Mouse (Mus musculus) CD4-positive naive resting alpha-beta T cell, adult 76 days (primary cell): ENCODE results near the gene Nectin2. TPM values are rescaled to one million over a fixed set of nuclear protein-coding genes. Genes with fewer than 3 reads are reported as not detected.

ENCODE experiments used
- total RNA-seq: library from RNA; stranded (reverse); gene quantifications from one replicate; pipeline ENCODE4 v1.2.4, GENCODE M21; 2023

Gene Nectin2
- 0.38 TPM for total RNA-seq

GRCm38 (mm10) chr7:19750217-19751069 is at the start of gene Nectin2:
Nectin2 (minus strand) TSS chr7:19750483.

GRCm38 (mm10) chr7:19796697-19797588 is 46.7 kb upstream of the Nectin2 start, which contains the start of gene Cblc:
Cblc (minus strand) TSS chr7:19796809.

GRCm38 (mm10) chr7:19770984-19771391 is 20.7 kb upstream of the Nectin2 start, which contains the start of gene Bcam:
Bcam (minus strand) TSS chr7:19771016.

GRCm38 (mm10) chr7:19715239-19716054 is 34.8 kb downstream of the Nectin2 start, which contains the start of gene Tomm40:
Tomm40 (minus strand) TSS chr7:19715438.

GRCm38 (mm10) chr7:19698907-19699826 is 51.1 kb downstream of the Nectin2 start, which contains the start of gene Apoe:
Apoe (minus strand) TSS chr7:19699188.

GRCm38 (mm10) chr7:19691873-19692865 is 58.1 kb downstream of the Nectin2 start, which contains the start of gene Apoc1:
Apoc1 (minus strand) TSS chr7:19692660.

GRCm38 (mm10) chr7:19681202-19681694 is 69.0 kb downstream of the Nectin2 start, which contains the start of the genes Gm44805 and Apoc4:
Gm44805 (minus strand) TSS chr7:19681423.
Apoc4 (minus strand) TSS chr7:19681479.

GRCm38 (mm10) chr7:19677872-19678271 is 72.4 kb downstream of the Nectin2 start, which contains the start of gene Apoc2:
Apoc2 (minus strand) TSS chr7:19677941.

Other genes starting within 250 kb of the Nectin2 start
- gene Bloc1s3, start 242.1 kb downstream of the Nectin2 start, total RNA-seq, result 3.3 TPM
- gene Trappc6a, start 242.1 kb downstream of the Nectin2 start, total RNA-seq, result 23.3 TPM
- not detected for gene Nkpd1, start 232.6 kb downstream of the Nectin2 start, total RNA-seq
- gene Ppp1r37, start 187.4 kb downstream of the Nectin2 start, total RNA-seq, result 56.4 TPM
- gene Zfp296, start 173.2 kb downstream of the Nectin2 start, total RNA-seq, result 1.5 TPM
- 42.3 TPM for gene Gemin7, start 172.9 kb downstream of the Nectin2 start, total RNA-seq
- gene Clasrp, start 146.0 kb downstream of the Nectin2 start, total RNA-seq, result 87.2 TPM
- gene Relb, start 121.0 kb downstream of the Nectin2 start, total RNA-seq, result 67.9 TPM
- 87.9 TPM for gene Clptm1, start 85.5 kb downstream of the Nectin2 start, total RNA-seq
- gene Apoc2, start 72.5 kb downstream of the Nectin2 start, total RNA-seq, result not detected
- not detected for gene Gm44805, start 69.1 kb downstream of the Nectin2 start, total RNA-seq
- gene Apoc4, start 69.0 kb downstream of the Nectin2 start, total RNA-seq, result not detected
- not detected for gene Apoc1, start 57.8 kb downstream of the Nectin2 start, total RNA-seq
- gene Apoe, start 51.3 kb downstream of the Nectin2 start, total RNA-seq, result 36.3 TPM
- 48.0 TPM for gene Tomm40, start 35.0 kb downstream of the Nectin2 start, total RNA-seq
- gene Bcam, start 20.5 kb upstream of the Nectin2 start, total RNA-seq, result 0.23 TPM
- not detected for gene Cblc, start 46.3 kb upstream of the Nectin2 start, total RNA-seq
- gene Bcl3, start 72.3 kb upstream of the Nectin2 start, total RNA-seq, result 23.5 TPM
- gene Gm19345, start 101.5 kb upstream of the Nectin2 start, total RNA-seq, result not detected
- 1.6 TPM for gene Ceacam16, start 110.8 kb upstream of the Nectin2 start, total RNA-seq
- not detected for gene Ceacam19, start 137.5 kb upstream of the Nectin2 start, total RNA-seq
- 120 TPM for gene Pvr, start 170.7 kb upstream of the Nectin2 start, total RNA-seq
- gene Igsf23, start 200.3 kb upstream of the Nectin2 start, total RNA-seq, result 11.8 TPM
- gene Ceacam20, start 214.9 kb upstream of the Nectin2 start, total RNA-seq, result not detected
- gene Nlrp9b, start 241.0 kb upstream of the Nectin2 start, total RNA-seq, result not detected